Mouse (Mus musculus): Measurements from ENCODE around the gene Tmem52.

GRCm38 (mm10) chr4:155490456-155490855 lies 21.5 kb downstream of the Tmem52 start:
- TF ChIP-seq CTCF (IDR thresholded peaks at IDR 0.05; ENCODE audit: low read depth, low read length) = no peak
- TF ChIP-seq EP300 (IDR thresholded peaks at IDR 0.05; ENCODE audit: insufficient read depth, low read depth, low read length) = no peak
